In the genomic region with DNA sequence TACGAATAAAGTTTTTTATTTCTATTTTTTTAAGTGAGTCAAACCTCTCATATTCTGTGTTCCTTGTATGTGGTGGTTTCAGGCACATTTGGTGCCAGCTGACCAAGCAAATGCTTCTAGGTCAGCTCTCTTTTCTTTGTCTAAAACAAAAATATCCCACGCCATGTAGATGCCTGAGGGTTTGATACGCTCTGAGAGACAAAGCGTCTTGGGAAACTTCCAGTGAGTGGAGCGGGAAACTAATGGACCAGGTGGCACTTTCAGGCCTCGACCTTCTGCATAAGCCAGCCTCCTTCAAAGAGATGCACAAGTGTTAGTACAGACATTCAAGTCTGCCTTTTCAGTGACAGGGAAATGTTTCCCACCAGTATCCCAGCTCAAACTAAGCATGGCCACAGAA, we compare ENCODE assay signal across 20 mouse cellular contexts.
A peak's percentile ranks its signal among the peaks of the same experiment; 100 is the strongest.
DNase-seq lines count a peak whose midpoint lies in the region; ATAC-seq lines count a peak whose summit lies in the region.
"Had no signal": no experiment of that assay in that cellular context is flagged by ENCODE, and none has a peak within 500 bp of the region (broad histone marks: within the 10 kb centered on the region; RNA-seq: fewer than 3 reads in every experiment).

No protein-coding gene starts in this region.

- H3K27ac ChIP-seq in kidney, embryonic 16.5 days (ENCODE audit: low read length) = 0 out of 2 replicates have a peak overlapping the region, but pooled peaks have one; percentile 11
- no peak overlapping the region for H3K27ac ChIP-seq in kidney, embryonic 14.5 days (ENCODE audit: low read depth, low read length)
- H3K27ac ChIP-seq: embryonic facial prominence, embryonic 10.5 days; forebrain, embryonic 13.5 days; gastrocnemius, adult 2 months; hindbrain, embryonic 10.5 days; hindbrain, embryonic 14.5 days; intestine, embryonic 15.5 days had no signal

- no peaks in the 10 kb centered on the region for H3K27me3 ChIP-seq in kidney, embryonic 16.5 days (ENCODE audit: insufficient read depth, low read length)
- H3K27me3 ChIP-seq in kidney, embryonic 14.5 days (ENCODE audit: control insufficient read depth, insufficient read depth, low read length) = no peaks in the 10 kb centered on the region
- H3K27me3 ChIP-seq: CH12.LX; forebrain, embryonic 13.5 days; heart, embryonic 12.5 days; intestine, embryonic 15.5 days had no signal

- ATAC-seq in kidney, embryonic 16.5 days (ENCODE audit: low FRiP score, low TSS enrichment) = no peak
- ATAC-seq in kidney, embryonic 14.5 days (ENCODE audit: low FRiP score, low TSS enrichment) = no peak
- no peak for ATAC-seq in CD4-positive, CD25-positive, alpha-beta regulatory T cell, adult 4 months
- ATAC-seq: forebrain, embryonic 13.5 days; forebrain, postnatal 0 days; intestine, embryonic 15.5 days had no signal

- no peak overlapping the region for H3K9ac ChIP-seq in kidney, embryonic 16.5 days (replicated peaks; ENCODE audit: low read length)
- no peak overlapping the region for H3K9ac ChIP-seq in kidney, embryonic 14.5 days (ENCODE audit: low read depth, low read length)
- H3K9ac ChIP-seq: forebrain, embryonic 13.5 days; forebrain, postnatal 0 days; heart, embryonic 12.5 days; hindbrain, embryonic 14.5 days; intestine, embryonic 15.5 days had no signal

- no peaks in the 10 kb centered on the region for H3K9me3 ChIP-seq in kidney, embryonic 16.5 days (ENCODE audit: low read length)
- H3K9me3 ChIP-seq in kidney, embryonic 14.5 days (ENCODE audit: control insufficient read depth, low read length) = no peaks in the 10 kb centered on the region
- H3K9me3 ChIP-seq: embryonic facial prominence, embryonic 10.5 days; forebrain, embryonic 13.5 days; heart, embryonic 12.5 days; hindbrain, embryonic 10.5 days; intestine, embryonic 15.5 days had no signal

- DNase-seq in cerebellum, adult 11-12 months = peak; percentile 11
- DNase-seq in cerebellum, adult 8-10 months = no peak
- peak; percentile 41 for DNase-seq in cerebellum, adult 9-10 months
- DNase-seq in cerebellum, postnatal 25 days = peak; percentile 8 to 18
- no peak for DNase-seq in adipocyte (ENCODE audit: low spot score)
- DNase-seq: adrenal gland, adult 8-10 months; forebrain, postnatal 0 days; gastrocnemius, adult 2 months; gastrocnemius, postnatal 25 days; kidney, adult 9 months had no signal

- WGBS in kidney, embryonic 16.5 days = 69% methylated on average over 6 of the region's 6 CpGs
- WGBS in kidney, embryonic 14.5 days = 77% methylated on average over 6 of the region's 6 CpGs

- H3K4me2 ChIP-seq in kidney, embryonic 16.5 days (replicated peaks; ENCODE audit: low read depth, low read length) = no peak overlapping the region
- no peak overlapping the region for H3K4me2 ChIP-seq in kidney, embryonic 14.5 days (replicated peaks; ENCODE audit: low read depth, low read length)
- H3K4me2 ChIP-seq: forebrain, embryonic 13.5 days; heart, embryonic 12.5 days; hindbrain, embryonic 14.5 days; intestine, embryonic 15.5 days had no signal

- peaks cover 6% of the 10 kb centered on the region for H3K4me1 ChIP-seq in kidney, embryonic 16.5 days (ENCODE audit: insufficient read depth, low read length)
- no peaks in the 10 kb centered on the region for H3K4me1 ChIP-seq in kidney, embryonic 14.5 days (ENCODE audit: control insufficient read depth, insufficient read depth, low read length)

- H3K4me3 ChIP-seq in kidney, embryonic 16.5 days (ENCODE audit: low read length) = no peak overlapping the region
- no peak overlapping the region for H3K4me3 ChIP-seq in kidney, embryonic 14.5 days (ENCODE audit: low read length)
- H3K4me3 ChIP-seq: embryonic facial prominence, embryonic 10.5 days; forebrain, embryonic 13.5 days; gastrocnemius, adult 2 months; heart, embryonic 12.5 days; hindbrain, embryonic 10.5 days; intestine, embryonic 15.5 days had no signal

- H3K36me3 ChIP-seq in kidney, embryonic 16.5 days (ENCODE audit: insufficient read depth, low read length) = no peaks in the 10 kb centered on the region
- no peaks in the 10 kb centered on the region for H3K36me3 ChIP-seq in kidney, embryonic 14.5 days (ENCODE audit: control insufficient read depth, insufficient read depth, low read length)
- H3K36me3 ChIP-seq: embryonic facial prominence, embryonic 10.5 days; heart, embryonic 12.5 days; hindbrain, embryonic 10.5 days; intestine, embryonic 15.5 days had no signal

Comparison
In these comparisons a context has a peak if more than half of its experiments do, and no peak if none do; other contexts are left out.
1. DNase-seq: peak in cerebellum, adult 11-12 months (single experiment), cerebellum, adult 9-10 months (single experiment) and cerebellum, postnatal 25 days (2 of 2); none in cerebellum, adult 8-10 months (single experiment) and adipocyte (single experiment).